Mouse (Mus musculus) embryo, embryonic 10 days (tissue): ENCODE results near the gene Fut2.

ENCODE experiments used
- DNase-seq: peaks from one replicate; pipeline ENCODE4 v3.0.0-alpha.2; 2015; ENCODE audit warnings: low spot score

Fut2 gene

GRCm38 (mm10) chr7:45702809-45703520 is 36.8 kb upstream of the Fut2 start:
- no peak for DNase-seq

GRCm38 (mm10) chr7:45702316-45702715 is 36.1 kb upstream of the Fut2 start:
- DNase-seq, result no peak

GRCm38 (mm10) chr7:45701607-45702006 is 35.4 kb upstream of the Fut2 start:
- no peak for DNase-seq

GRCm38 (mm10) chr7:45701072-45701471 is 34.9 kb upstream of the Fut2 start:
- no peak for DNase-seq

DNA sequence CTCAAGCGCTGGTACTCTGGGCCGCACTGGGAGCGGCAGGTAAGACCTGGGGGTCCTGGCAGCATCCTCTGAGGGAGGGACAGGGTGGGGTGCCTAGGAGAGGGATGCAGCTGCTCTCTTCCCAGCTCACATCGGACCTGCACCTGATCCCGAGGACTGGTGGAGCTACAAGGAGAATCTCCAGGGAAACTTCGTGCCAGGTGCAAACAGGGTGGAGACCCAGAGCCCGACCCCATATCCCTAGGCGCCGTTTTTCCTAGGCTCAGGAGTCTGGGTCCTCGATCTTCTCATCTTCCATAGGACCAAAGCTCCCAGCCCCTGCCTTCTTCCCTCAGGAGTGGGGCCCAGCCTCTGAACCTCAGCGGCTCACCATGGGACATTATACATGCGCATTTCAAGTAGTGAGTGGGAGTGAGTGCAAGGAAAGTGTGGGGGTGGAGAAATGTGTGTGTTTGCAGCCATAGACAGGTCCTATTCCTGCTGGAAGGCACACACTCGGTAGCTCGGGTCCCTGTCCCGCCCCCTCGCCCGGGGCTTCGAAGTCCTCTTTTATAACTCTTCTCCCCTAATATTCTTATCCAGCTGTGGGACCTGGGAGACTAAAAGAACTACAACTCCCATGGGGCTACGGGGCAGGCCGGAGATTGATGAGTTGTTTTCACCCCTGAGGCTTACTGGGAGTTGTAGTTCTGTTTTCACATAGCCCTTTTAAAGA is 34.3 kb upstream of the Fut2 start:
- peak; percentile 89 for DNase-seq

DNA sequence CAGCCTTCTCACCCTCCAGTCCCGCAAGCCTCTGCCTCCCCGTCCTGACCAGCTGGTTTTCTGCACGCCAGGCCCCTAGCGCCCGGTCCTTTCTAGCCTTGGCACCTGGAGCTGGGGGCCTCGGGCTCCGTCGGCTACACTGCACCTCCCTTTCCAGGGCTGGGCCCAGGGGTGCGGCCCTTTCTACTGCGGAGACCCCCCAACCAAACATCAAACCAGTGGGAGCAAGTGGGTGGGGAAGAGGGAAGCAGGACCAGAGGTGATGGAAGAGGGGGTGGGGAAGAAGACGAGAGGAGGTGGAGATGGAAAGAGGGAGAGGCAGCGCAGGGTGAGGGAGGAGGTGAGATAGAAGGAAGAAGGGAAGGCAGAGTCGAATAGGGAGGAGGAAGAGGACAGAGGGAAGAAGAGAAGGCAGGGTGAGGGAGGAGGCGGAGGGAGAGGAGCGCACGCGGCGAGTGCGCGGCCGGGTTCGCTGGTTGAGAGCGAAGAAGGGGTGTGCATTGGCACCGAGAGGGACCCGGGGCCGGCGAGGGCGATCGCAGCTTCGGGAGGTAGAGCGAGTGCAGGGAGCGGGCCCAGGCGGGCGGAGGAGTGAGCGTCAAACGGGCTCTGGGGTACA is 33.4 kb upstream of the Fut2 start, which contains the start of gene Car11:
Gene Car11, plus strand, starts transcription at position 321 of the 619 bp plus-strand sequence.
- no peak for DNase-seq

DNA sequence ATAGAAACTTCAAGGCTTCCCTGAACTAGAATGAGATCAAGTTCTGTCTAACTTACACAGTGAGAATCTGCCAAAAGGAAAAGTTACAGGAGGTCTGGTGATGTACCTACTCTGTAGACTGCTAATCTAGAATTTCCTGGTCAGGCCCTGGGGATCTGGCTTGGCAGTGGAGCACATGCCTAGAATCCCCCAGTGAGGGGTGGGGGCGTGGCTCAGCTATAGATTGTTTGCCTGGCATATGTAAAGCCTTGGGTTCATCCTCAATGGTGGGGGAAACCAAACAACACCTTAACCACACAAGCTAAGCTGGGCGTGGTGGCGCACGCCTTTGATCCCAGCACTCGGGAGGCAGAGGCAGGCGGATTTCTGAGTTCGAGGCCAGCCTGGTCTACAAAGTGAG is 31.7 kb upstream of the Fut2 start:
- no peak for DNase-seq

DNA sequence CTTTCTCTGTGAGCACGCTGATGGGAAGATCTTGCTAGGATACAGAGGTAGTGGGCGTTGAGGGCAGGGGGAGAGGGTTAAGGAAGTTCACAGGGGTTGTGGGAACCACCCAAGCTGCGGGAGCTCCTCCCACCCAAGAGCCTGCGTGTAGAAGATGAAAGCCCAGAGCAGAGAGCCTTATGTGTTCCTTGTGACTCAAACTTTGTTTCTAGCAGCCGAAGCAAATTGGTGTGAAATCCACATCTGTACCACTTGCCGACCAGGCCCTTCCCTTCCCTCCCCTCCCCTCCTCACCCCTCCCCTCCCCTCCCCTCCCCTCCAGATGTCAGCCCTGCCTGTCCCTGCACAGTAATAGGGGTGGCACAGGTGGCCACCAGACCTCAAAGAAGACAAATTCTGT is 28.9 kb upstream of the Fut2 start:
- peak; percentile 60 for DNase-seq

GRCm38 (mm10) chr7:45693921-45694591 is 27.9 kb upstream of the Fut2 start, which contains the start of gene Sec1:
Gene Sec1 (minus strand): TSS chr7:45694402.
- DNase-seq, result no peak

GRCm38 (mm10) chr7:45692364-45692763 is 26.2 kb upstream of the Fut2 start:
- DNase-seq, result no peak

DNA sequence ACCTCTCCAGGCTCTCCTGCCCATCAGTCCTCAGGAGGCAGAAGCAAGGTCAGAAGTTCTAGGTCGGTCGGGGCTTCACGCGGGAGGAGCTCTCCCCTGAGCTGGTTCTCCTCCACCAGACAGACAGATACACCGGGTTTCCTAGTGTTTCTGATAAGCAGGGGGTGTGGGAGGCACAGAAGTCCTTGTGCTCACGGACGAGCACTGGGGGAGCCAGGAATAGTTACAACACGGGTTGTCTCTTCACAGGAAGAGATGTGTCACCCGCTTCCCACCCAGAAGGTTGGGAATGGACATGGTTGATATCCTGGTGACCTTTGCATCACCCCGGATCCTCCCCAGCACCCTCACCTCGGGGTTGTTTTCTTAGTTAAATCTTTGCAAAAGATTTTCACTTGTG is 23.6 kb upstream of the Fut2 start:
- no peak for DNase-seq

GRCm38 (mm10) chr7:45689099-45689498 is 22.9 kb upstream of the Fut2 start:
- no peak for DNase-seq

GRCm38 (mm10) chr7:45686841-45687240 is 20.6 kb upstream of the Fut2 start:
- DNase-seq, result no peak

GRCm38 (mm10) chr7:45685811-45686210 is 19.6 kb upstream of the Fut2 start:
- peak; percentile 16 for DNase-seq

DNA sequence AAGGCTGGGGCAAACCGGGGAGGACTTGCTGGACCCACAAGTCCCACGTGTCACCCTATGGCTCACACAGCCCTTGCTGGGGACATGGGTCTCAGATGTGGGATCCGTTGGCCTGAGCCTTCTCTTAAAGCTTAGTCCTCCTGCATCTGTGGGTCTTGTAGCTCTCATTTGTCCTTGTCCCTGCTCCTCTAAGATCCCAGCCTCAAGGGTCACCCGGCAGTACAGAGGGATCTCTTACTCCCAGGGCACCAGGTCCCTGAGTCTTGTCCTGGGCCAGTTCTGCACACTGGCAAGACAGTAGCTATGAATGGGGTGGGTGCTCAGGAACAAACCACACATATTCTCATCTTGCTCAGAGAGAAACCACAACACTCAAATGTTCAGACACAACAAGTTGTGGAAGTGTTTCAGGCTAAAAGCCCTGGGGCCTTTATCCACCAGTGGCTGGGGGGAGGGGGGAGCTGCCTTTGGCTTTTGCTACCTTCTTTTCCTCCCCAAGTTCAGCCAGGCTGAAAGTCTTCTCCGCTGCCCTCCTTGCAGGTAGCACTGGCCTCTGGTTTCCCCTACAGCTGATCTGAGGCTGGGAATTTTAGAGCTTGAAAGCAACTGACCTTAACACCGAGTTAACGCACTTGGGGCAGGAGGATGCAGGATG is 17.3 kb upstream of the Fut2 start, which contains the start of gene Ntn5:
Gene Ntn5, plus strand, starts transcription at position 627 of the 655 bp plus-strand sequence.
- no peak for DNase-seq

GRCm38 (mm10) chr7:45682144-45683126 is 16.2 kb upstream of the Fut2 start:
- peak; percentile 95 for DNase-seq

DNA sequence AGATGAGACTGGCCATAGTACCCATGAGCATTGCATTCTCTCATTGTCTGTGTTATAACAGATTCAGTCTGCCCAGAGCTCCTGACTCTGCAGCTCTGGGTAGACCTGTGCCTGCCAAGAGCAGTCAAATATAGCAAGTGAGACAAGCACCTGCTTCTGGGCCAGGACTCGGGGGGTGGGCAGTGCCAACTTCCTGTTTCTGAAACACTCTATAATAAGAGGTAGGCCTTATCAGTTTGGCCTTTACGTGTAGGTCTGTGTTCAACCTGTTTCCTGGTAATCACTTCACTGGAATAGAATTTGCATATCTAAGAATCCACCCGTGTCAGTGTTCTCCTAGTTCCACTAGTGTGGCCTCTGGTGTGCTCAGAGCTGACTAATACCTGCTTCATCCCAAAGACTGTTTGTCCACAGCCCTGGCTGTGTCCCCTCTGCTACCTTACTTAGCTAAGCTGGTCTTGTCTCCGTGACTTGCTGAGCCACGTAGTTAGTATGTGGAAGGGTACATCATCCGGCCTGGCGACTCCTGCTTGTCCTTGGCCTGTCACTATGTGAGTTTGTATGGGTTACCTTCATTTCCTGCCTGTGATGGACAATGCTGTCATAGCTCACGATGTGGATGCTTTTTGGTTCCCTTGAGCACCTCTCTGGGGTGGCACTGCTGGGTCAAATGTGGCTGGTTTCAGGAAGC is 15.0 kb upstream of the Fut2 start:
- no peak for DNase-seq

GRCm38 (mm10) chr7:45679966-45680621 is 13.9 kb upstream of the Fut2 start:
- peak; percentile 44 for DNase-seq

DNA sequence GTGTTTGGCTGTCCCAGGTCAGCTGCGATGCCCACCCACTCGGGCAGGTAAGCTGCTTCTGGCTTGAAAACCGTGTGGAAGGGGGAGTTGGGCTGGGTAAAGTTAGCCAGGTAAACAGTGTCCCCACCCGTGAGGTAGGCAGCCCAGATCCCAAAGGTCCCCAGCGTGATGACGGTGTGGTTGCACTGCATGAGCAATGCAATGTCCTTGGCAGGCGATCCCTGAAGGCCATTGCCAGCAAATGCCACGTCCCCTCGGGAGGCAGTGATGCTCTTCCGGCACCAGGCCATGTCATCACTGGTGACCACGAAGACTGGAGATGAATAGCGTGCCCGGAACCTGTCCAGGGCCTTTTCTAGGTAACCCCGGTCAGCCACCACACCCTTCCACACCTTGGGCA is 12.3 kb upstream of the Fut2 start:
- DNase-seq, result no peak
